Mouse (Mus musculus) neutrophil, adult 65 days (primary cell): ENCODE data around the gene Olfr741. TPM values are rescaled to one million over a fixed set of nuclear protein-coding genes. Genes with fewer than 3 reads are reported as not detected.

Experiments
- total RNA-seq: library from RNA; stranded (reverse); gene quantifications from 2 replicates; pipeline ENCODE4 v1.2.4, GENCODE M21; 2023

The Olfr741 gene
- not detected in 2 replicates for total RNA-seq

GRCm38 (mm10) chr14:50472438-50472837 is at the start of gene Olfr741:
Gene Olfr741 (plus strand): TSS chr14:50472738.

GRCm38 (mm10) chr14:50445245-50445644 is 27.3 kb upstream of the Olfr741 start, which contains the start of gene Olfr740:
Gene Olfr740 (plus strand): TSS chr14:50445545.

GRCm38 (mm10) chr14:50503300-50503699 is 30.8 kb downstream of the Olfr741 start, which contains the start of gene Olfr742:
Gene Olfr742 (plus strand): TSS chr14:50503600.

GRCm38 (mm10) chr14:50521539-50521938 is 49.0 kb downstream of the Olfr741 start, which contains the start of gene Olfr743:
Gene Olfr743 (plus strand): TSS chr14:50521839.

Other genes with a start within 250 kb of the Olfr741 start
- gene Olfr731, start 230.9 kb upstream of the Olfr741 start, total RNA-seq, result not detected in 2 replicates
- not detected in 2 replicates for gene Olfr732, start 188.5 kb upstream of the Olfr741 start, total RNA-seq
- gene Olfr733, start 171.2 kb upstream of the Olfr741 start, total RNA-seq, result not detected in 2 replicates
- not detected in 2 replicates for gene Olfr734, start 146.0 kb upstream of the Olfr741 start, total RNA-seq
- gene Olfr735, start 123.9 kb upstream of the Olfr741 start, total RNA-seq, result not detected in 2 replicates
- not detected in 2 replicates for gene Tlr11, start 114.8 kb upstream of the Olfr741 start, total RNA-seq
- gene Olfr736, start 91.6 kb upstream of the Olfr741 start, total RNA-seq, result not detected in 2 replicates
- gene Olfr738, start 65.2 kb upstream of the Olfr741 start, total RNA-seq, result not detected in 2 replicates
- not detected in 2 replicates for gene Olfr739, start 54.1 kb upstream of the Olfr741 start, total RNA-seq
- gene Olfr740, start 27.2 kb upstream of the Olfr741 start, total RNA-seq, result not detected in 2 replicates
- gene Olfr742, start 30.9 kb downstream of the Olfr741 start, total RNA-seq, result not detected in 2 replicates
- gene Olfr743, start 49.1 kb downstream of the Olfr741 start, total RNA-seq, result not detected in 2 replicates
- gene Olfr744, start 142.1 kb downstream of the Olfr741 start, total RNA-seq, result not detected in 2 replicates
- not detected in 2 replicates for gene Olfr745, start 166.7 kb downstream of the Olfr741 start, total RNA-seq
- gene Olfr746, start 174.3 kb downstream of the Olfr741 start, total RNA-seq, result not detected in 2 replicates
- gene Olfr747, start 220.5 kb downstream of the Olfr741 start, total RNA-seq, result not detected in 2 replicates
- gene Olfr748, start 234.6 kb downstream of the Olfr741 start, total RNA-seq, result not detected in 2 replicates